Mouse (Mus musculus) thymus, postnatal 4 days (tissue): Measurements from ENCODE around the gene Shbg.

Experiments used
- DNase-seq: peaks from one replicate; pipeline ENCODE4 v3.0.0; 2021

The Shbg gene

DNA sequence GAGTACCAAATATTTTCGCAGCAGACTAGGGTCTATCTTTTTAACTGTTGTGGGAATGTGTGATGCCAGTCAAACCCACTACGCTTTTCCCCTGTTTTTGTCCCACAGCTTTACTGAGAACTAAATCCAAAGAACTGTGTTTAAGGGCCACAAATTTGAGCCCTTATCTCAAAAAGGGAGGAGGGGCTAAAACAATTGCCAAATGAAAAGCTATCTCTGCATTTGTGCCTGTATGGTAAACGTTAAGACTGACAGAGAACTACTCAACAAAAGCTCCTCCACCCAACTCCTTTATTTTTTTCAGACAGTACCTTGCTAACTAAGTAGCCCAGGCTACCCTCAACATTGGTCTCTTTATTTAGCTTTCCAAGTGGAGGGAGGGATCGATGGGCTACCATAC, 24.9 kb downstream of the Shbg start:
- DNase-seq, result no peak

DNA sequence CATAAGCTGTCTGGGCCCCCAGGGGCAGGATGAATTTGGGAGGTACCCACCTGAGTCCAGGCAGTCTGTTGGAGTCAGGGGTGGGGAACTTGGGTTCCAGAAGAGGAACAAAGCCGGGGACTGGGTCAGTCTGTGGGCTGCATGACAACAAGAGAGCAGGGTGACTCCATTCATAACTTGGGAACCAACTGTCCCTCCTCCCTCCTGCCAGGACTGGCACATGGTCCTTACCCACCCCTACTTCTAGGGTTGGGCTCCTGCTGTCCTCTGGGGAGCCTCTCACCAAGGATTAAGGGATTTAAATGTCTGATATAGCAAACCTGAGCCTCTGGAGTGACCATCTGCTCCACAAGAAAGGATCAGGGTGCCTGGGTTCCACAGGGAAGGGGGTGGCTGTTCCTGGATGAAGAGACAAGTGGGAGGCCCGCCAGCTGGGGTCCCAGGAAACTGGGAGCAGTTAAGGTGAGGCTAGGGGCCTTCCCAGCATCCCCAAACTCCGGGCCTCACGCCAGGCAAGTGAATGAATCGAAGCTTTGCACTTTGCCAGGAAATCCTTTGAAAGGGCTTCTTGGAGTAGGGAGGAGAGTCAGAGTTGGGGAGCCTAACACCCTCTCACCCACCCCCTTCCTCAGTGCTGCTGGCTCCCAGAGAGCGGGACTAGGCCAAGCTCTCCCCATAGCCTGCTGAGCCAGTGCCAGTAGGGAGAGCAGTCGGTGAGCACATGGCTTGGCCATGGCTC, 25.6 kb downstream of the Shbg start:
- DNase-seq, result no peak

DNA sequence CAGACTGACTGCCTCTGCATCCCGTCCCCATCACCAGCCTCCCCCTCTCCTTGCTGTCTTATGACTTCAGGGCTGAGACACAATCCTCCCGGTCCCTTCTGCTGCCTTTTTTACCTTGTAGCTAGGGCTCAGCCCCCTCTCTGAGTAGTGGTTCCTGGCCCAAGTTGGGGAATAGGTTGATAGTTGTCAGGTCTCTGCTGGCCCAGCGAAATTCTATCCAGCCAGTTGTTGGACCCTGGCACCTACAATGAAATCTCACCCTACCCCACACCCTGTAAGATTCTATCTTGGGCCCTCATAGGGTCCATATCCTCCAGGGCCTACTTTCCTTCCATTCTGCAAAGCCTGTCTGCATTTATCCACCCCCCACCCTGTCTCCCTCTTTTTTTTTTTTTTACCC, 26.3 kb downstream of the Shbg start:
- DNase-seq, result no peak

GRCm38 (mm10) chr11:69590622-69591021, 27.1 kb downstream of the Shbg start:
- DNase-seq, result no peak

- no peak for DNase-seq
Observed at GRCm38 (mm10) chr11:69589207-69589834, 28.4 kb downstream of the Shbg start.

- DNase-seq, result no peak
Observed at GRCm38 (mm10) chr11:69585718-69586325, 31.9 kb downstream of the Shbg start.

GRCm38 (mm10) chr11:69584937-69585336, 32.8 kb downstream of the Shbg start:
- DNase-seq, result no peak

- no peak for DNase-seq
Observed at GRCm38 (mm10) chr11:69584008-69584407, 33.7 kb downstream of the Shbg start.

DNA sequence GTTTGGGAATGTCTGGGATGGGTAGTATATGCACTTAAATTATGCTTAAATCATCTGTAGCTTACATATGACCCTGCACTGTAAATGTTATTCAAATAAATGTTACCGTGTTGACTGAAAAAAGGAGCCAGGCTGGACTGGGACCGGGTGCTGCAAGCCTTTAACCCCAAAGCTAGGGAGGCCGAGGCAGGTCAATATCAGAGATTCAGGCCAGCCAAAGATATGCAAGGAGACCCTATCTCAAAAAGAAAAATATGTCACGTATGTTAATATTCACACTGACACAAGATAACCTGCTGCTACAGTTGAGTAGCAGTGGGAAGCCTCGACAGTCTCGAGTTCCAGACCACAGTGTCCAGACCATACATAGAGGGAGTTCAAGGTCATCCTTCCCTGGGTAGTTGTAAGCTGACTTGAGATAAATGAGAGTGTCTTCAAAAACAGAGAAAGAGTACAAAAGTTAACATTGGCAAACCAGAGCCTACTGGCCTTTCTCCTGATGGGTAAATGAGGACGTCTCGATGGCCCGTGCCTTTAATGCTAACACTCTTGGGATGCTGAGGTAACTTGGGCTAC, 35.4 kb downstream of the Shbg start:
- DNase-seq, result no peak

DNA sequence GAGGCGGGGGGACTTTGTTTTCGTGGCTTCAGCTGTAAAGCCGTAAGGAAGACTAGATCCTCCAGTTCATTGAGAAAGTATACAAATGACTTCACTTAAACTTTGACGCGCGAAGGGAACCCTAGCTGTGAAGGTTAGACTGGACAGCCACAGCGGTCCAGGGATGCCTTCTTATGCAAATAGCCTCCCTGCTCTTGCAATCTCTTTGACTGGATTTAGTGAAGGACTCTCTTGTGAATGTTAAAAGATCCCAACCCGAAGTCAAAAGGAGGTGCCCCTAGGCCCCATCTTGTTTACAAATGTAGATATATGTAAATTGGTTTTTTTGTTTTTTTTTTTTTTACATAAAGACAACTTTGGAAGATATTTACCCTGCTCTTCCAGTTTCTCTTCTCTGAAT, 35.9 kb downstream of the Shbg start:
- DNase-seq, result no peak

- peak; percentile 88 for DNase-seq
Observed at GRCm38 (mm10) chr11:69581147-69581688, 36.5 kb downstream of the Shbg start.

DNA sequence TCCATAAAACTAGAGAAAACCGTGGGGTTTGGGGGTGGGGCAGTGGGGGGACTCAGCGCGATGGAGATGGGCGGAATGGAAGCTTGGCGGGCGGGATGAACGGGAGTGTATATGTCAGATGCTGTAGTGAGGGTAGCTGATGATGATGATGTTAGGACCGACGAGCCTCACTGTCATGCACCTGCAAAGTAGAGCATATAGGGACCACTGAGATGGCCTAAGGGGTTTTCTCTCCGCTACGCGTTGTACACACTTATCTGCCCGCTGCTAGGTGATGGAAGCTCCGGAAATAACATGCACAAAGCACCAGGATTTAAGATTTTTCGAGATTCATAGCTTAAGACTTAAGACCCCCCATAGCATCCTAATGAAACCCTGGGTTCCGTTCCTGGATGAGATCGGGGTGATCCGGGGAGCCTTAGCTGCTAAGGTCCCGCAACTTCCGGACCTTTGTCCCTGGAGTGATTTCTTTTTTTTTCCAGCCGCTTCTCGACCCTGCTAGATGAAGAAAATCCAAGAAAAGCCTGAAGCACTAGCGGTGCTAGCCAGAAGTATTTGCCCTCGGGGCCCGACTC, 37.0 kb downstream of the Shbg start:
- no peak for DNase-seq

DNA sequence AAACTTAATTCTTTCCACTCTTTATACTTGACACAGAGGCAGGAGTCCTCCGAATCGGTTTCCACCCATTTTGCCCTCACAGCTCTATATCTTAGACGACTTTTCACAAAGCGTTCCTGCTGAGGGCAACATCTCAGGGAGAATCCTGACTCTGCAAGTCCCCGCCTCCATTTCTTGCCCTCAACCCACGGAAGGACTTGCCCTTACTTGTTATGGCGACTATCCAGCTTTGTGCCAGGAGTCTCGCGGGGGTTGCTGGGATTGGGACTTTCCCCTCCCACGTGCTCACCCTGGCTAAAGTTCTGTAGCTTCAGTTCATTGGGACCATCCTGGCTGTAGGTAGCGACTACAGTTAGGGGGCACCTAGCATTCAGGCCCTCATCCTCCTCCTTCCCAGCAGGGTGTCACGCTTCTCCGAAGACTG, 37.6 kb downstream of the Shbg start, which contains the start of the genes Wrap53 and Trp53:
Gene Wrap53 (minus strand): TSS at position 165 of the 424 bp plus-strand sequence.
Gene Trp53 (plus strand): TSS at position 269 of the 424 bp plus-strand sequence.
- peak; percentile 86 for DNase-seq

DNA sequence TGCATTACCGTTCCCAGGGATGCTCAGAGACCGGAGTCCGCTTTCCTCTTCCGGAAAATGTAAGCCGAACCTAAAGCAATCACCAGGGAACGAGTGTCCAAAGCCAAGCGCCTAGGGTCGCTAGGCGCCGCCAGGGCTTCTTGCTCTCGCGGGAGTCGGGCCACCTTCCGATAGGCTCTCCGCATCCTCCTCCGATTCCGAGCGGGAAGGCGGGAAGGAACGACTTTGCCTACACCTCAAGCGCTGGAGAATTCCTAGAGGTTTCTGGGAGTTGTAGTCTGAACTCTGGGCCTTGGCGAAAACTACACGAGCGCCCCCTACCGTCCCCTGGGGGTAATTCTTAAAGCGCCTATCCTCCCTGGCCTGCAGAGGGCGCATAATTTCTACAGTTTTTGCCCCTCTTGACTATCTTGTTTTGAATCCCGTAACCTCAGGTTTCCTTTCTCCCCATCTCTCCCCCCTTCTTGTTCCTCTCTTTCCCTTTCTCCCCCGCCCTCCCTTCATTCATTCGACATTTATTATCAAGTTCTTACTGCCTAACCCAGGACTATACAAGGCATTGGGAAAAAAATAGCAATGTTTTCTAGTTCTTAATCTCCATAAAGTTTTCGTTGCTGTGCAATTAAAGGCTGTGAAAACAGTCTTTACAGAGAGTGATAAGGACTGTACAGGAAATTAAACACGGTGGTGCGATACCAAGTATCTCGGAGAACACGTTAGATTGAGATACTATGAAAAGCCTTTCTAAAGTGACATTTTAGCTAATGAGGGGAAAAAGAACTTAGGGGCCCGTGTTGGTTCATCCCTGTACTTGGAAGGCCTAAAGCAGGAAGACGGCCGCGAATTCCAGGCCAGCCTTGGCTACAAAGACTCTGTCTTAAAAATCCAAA, 38.3 kb downstream of the Shbg start:
- peak; percentile 96 for DNase-seq

- DNase-seq, result no peak
Observed at GRCm38 (mm10) chr11:69578301-69578700, 39.4 kb downstream of the Shbg start.

- DNase-seq, result no peak
Observed at GRCm38 (mm10) chr11:69576307-69576706, 41.4 kb downstream of the Shbg start.

DNA sequence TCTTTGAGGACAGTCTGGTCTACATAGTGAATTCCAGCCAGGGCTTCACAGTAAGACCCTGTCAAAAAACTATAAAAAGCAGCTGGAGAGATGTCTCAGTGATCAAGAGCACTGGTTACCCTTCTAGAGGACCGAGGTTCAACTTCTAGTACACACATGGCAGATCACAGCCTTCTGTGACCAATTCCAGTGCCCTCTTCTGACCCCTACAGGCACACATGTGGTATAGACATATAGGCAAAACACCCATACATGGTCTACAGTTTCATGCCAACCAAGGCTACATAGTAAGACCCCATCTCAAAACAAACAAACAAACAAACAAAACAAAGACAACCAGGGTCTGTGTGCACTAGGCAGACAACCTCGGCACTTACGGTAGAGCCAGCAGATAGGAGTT, 42.5 kb downstream of the Shbg start:
- peak; percentile 43 for DNase-seq

- no peak for DNase-seq
Observed at GRCm38 (mm10) chr11:69565131-69565530, 52.6 kb downstream of the Shbg start.
